Mouse (Mus musculus) adrenal gland, adult 8-10 months (tissue): ENCODE results near the gene Ptprk. TPM values are rescaled to one million over a fixed set of nuclear protein-coding genes. Genes with fewer than 3 reads are reported as not detected.
A peak's percentile ranks its signal among the peaks of the same experiment; 100 is the strongest.

Source experiments
- DNase-seq: peaks from one replicate; pipeline ENCODE4 v3.0.0; 2022
- total RNA-seq, 4 experiments: library from RNA; stranded (reverse); gene quantifications; 2 replicates each; pipeline ENCODE4 v1.2.4; 2022

The Ptprk gene
- total RNA-seq, 4 experiments from 2014 or later: 10.6 to 11.7 (median 11.5) TPM

DNA sequence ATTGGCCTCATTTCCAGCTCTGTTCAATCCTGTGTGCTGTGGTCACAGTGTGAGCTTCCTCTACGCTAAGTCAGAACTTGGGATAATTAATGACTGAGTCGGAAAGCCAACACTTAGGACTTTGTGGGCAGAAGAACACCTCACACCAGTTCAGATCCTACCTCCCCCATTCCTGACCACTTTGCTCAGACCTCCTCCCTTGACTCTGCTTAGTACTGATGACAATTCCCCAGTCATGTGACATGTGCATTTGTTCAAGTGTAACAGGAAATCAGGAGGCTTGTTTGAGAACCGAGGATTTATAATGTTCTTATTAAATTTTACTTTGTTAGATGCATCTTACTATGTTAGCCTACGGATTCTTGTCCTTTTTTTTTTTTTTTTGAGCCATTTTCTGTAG lies 224.6 kb downstream of the Ptprk start:
- DNase-seq: no peak

- DNase-seq: no peak
Observed at GRCm38 (mm10) chr10:28303856-28304255, 229.2 kb downstream of the Ptprk start.

- DNase-seq: no peak
Observed at GRCm38 (mm10) chr10:28304292-28304875, 229.8 kb downstream of the Ptprk start.

- no peak for DNase-seq
Observed at GRCm38 (mm10) chr10:28306451-28307086, 231.9 kb downstream of the Ptprk start.

- DNase-seq: no peak
Observed at GRCm38 (mm10) chr10:28311369-28311768, 236.7 kb downstream of the Ptprk start.

GRCm38 (mm10) chr10:28322995-28323394 lies 248.4 kb downstream of the Ptprk start:
- DNase-seq: no peak

DNA sequence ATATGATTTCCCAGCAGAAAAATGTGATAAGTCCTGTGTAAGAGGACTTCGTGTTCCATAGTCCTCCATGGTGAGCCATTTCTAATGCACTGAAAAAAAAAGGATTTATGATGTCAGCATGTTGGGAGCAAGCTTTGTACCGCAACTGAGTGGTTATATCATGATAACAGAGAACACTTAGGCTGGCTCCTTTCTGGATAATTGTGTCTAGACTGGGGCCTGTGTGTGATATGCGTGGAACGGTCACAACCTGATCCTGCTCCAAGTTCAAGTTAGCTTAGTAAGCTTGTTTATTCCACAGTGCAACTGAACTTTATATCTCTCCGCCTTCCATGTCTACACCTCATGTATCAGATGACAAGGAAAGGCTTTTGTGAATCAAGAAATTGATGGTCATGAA lies 260.6 kb downstream of the Ptprk start:
- DNase-seq: no peak

GRCm38 (mm10) chr10:28338536-28338935 lies 263.9 kb downstream of the Ptprk start:
- DNase-seq: no peak

- peak; percentile 3 for DNase-seq
Observed at GRCm38 (mm10) chr10:28345196-28345681, 270.6 kb downstream of the Ptprk start.

DNA sequence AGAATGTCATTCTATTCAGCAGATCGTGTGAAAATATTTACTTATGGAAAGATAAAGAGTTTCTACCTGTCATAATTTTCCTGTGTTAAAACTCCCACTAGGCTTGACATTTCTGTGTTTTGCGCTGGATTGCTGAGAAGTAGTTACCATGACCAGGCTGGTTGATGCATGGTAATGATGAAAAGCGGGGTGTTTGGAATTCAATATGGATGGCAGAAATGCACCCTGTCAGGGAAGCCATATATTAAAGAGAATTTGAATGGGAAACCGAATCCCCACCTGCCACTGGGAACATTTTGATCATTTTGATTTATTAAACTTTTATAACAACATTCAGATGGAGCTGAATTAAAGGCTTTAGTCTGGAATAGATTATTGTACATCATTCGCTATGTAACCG lies 290.7 kb downstream of the Ptprk start:
- DNase-seq: no peak

- DNase-seq: no peak
Observed at GRCm38 (mm10) chr10:28366065-28366677, 291.6 kb downstream of the Ptprk start.

DNA sequence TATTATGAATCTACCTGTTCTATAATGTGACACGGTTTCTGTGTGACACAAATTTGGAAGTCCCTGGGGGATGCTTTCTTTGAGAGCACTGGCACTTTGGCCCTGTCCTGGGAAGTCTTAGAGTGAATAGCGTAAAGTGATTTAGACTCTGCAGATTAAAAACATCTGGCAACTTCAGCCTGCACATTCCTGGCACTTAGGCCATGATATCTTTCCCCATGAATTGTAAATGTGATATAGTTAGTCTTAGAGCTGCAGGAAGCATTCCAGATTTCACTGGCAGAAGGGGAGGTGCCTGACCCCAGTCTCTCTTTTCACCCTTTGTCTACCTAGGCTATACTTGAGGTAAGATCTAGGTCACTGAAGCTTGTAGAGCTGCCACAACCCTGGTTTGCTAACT lies 295.2 kb downstream of the Ptprk start:
- no peak for DNase-seq

GRCm38 (mm10) chr10:28374874-28375273 lies 300.3 kb downstream of the Ptprk start:
- no peak for DNase-seq

DNA sequence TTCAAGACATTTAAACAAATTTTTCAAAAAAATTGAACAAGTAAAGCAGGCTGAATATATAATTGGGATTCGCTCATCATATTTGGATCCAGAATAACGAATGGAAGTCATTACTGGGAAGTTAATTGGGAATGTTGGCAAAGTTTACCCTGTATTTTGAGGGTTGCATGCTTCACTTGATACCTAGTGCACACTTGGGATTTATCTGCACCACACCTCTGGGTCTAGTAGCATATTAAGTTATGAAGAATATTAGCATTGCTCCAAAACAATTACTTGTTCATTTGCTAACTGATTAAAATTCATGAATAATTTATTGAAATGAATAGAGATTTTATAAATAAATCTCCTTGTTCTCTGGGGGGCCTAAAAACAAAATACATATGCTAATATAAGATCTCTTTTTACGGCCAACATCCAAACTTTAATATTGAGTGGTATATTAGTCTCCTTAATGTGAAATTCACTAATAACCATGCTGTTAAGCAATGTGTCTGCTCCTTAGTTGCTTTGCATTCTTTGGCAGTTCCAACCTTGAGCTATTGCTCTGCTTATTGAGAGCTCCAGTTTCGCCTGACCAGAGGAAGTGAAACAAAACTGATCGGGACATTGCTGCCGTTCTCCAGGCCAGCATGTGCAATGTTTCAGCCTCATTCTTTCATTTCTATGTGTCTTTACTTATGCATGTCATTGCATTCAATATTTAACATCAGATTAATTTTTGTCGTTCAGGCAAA lies 305.3 kb downstream of the Ptprk start:
- no peak for DNase-seq

DNA sequence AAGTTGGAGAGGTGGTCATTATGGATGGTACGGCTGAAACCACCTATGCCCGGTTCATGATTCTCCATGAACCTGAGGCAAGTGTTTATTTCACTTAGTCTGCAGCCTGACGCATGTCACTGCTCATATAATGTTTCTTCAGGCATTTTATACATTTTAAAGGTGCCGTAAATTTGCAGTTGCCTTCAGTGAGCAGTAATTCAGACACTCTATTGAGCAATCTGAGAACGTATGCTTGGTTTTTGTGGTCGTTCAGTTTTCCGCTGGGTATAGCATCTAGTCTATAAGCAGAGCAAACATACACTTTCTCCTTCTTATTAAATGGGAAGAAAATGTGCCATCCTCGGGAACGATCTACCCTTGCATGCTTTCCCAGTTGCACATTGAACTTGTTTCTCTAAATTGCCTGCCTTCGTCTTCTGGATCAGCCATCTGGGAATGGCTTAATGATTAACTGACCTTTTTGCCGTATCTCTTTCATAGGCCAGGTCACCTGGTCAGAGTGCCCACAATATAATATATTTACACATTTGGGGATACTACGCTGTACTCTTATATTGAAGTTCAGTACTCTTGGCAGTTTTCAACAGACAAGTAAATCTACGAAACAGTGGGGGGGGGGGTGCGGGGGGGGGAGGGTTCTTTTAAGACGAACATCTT lies 313.1 kb downstream of the Ptprk start:
- no peak for DNase-seq

DNA sequence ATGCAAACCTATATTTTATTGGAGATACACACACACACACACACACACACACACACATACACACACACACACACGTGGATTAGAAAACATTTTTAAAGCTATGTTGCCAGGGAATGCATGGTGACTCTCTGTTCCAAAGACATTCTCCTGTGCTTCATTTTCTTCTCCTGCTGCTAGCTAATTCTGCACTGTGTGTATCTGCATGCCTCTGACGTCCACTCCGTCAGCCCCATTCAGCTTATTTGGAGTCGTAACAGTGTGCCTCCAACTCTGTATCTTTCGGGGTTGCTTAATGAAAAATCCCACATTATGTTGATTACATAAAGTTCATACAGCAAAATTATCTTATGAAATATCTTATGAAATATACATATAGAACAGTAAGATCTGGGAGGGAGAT lies 316.5 kb downstream of the Ptprk start:
- no peak for DNase-seq

GRCm38 (mm10) chr10:28395610-28396519 lies 321.2 kb downstream of the Ptprk start:
- no peak for DNase-seq

DNA sequence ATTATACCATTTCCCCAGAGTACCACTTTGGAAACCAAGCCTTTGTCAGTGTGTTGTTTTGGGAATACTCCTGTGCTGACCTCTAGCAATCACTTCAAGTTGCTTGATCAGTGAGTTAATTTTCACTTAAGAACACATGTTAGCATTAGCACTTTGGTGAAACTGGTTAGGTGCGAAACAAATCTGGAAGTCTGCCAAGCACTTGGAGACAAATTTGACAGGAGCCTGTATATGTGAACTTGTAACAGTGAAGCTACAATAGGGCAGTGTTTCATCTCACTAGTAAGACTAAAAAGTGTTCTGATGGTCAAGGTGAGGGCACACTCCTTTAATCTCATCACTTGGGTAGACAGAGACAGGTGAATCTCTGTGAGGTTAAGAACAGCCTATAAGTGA lies 321.9 kb downstream of the Ptprk start:
- no peak for DNase-seq

DNA sequence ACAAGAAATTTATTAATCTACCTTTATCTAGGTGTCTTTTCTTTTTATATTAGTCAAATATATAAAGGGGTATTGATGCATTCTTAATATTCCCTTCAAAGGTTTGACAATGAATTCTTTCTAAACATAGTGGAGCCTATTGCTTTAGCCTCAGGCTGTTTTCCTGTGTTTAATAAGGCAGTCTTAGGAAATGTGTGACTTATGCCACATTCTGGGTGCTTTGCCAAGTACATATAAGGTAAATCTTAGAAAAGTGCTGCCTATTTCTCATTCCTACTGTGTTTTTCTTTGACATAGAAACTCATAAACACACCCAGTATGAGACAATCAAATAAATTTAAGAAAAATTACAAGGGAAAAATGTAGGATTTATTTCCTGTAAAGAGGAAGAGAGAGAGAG lies 327.2 kb downstream of the Ptprk start:
- DNase-seq: no peak

GRCm38 (mm10) chr10:28408980-28409379 lies 334.4 kb downstream of the Ptprk start:
- no peak for DNase-seq

DNA sequence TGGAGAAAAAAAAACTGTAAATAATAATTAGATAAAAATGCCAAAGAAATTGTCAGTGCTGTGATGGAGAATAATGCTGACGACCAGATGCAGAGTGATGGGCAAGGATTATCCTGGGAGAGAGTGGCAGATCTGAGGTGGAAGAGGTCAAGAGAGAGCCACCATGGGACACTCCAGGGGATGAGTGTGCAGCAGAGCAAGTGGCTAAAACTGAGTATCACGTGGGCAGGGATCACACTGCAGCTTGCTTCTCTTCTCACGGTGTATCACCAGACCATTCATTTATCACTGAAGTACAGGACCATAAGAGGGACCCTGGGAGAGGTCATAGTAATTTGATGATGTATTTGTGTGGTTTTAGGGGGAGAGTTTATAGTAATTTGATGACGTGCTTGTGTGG lies 340.2 kb downstream of the Ptprk start:
- DNase-seq: no peak

GRCm38 (mm10) chr10:28422622-28423021 lies 348.0 kb downstream of the Ptprk start:
- no peak for DNase-seq
